Mouse (Mus musculus) kidney, embryonic 16.5 days (tissue): ENCODE results near the gene Gprc5b. TPM values are rescaled to one million over a fixed set of nuclear protein-coding genes. Genes with fewer than 3 reads are reported as not detected.

Source experiments
- ATAC-seq: fragments of 200-750 bp; cut with Nextera tagmentation; 2 replicates; pipeline ENCODE4 v1.8.0; 2017; ENCODE audit warnings: moderate TSS enrichment; ENCODE audit not compliant: low FRiP score, low TSS enrichment
- H3K27ac ChIP-seq: fragments of 300-500 bp; sonication (generic); 2 replicates; pipeline ENCODE4 v1.5.1; 2014; ENCODE audit warnings: low read length
- H3K27me3 ChIP-seq: fragments of 300-500 bp; sonication (generic); 2 replicates; pipeline ENCODE4 v1.6.1; 2014; ENCODE audit warnings: low read length, control low read depth, mixed read lengths; ENCODE audit not compliant: insufficient read depth
- H3K36me3 ChIP-seq: fragments of 300-500 bp; sonication (generic); 2 replicates; pipeline ENCODE4 v1.6.1; 2014; ENCODE audit warnings: low read length, control low read depth, mixed read lengths; ENCODE audit not compliant: insufficient read depth
- H3K4me1 ChIP-seq: fragments of 300-500 bp; sonication (generic); 2 replicates; pipeline ENCODE4 v1.6.1; 2014; ENCODE audit warnings: low read length, control low read depth, mixed read lengths; ENCODE audit not compliant: insufficient read depth
- H3K4me2 ChIP-seq: fragments of 300-500 bp; sonication (generic); replicated peaks from 2 replicates; pipeline ENCODE4 v1.6.1; 2014; ENCODE audit warnings: low read depth, low read length
- H3K4me3 ChIP-seq: fragments of 300-500 bp; sonication (generic); 2 replicates; pipeline ENCODE4 v1.5.1; 2014; ENCODE audit warnings: mild to moderate bottlenecking, low read length
- H3K9ac ChIP-seq: fragments of 300-500 bp; sonication (generic); replicated peaks from 2 replicates; pipeline ENCODE4 v1.6.1; 2014; ENCODE audit warnings: low read length
- H3K9me3 ChIP-seq: fragments of 300-500 bp; sonication (generic); 2 replicates; pipeline ENCODE4 v1.6.1; 2016; ENCODE audit warnings: low read length, control low read depth
- WGBS: fragments of 180-500 bp; shearing (Covaris S2); extraction: QIAGEN DNeasy Blood & Tissue Kit; methylation state at CpG from one replicate; pipeline ENCODE4 v1.1.7; 2014; 5-methylcytosine and 5-hydroxymethylcytosine counted together
- polyA plus RNA-seq: library from polyadenylated mRNA; unstranded; fragments of >200 nt; fragmentation: Nextera tagmentation; extraction: Ambion mirVana; gene quantifications from 2 replicates; pipeline ENCODE4 v1.2.1, GENCODE M21; 2015

The Gprc5b gene
- polyA plus RNA-seq, 1 experiment from 2014 or later: 5.4 TPM

DNA sequence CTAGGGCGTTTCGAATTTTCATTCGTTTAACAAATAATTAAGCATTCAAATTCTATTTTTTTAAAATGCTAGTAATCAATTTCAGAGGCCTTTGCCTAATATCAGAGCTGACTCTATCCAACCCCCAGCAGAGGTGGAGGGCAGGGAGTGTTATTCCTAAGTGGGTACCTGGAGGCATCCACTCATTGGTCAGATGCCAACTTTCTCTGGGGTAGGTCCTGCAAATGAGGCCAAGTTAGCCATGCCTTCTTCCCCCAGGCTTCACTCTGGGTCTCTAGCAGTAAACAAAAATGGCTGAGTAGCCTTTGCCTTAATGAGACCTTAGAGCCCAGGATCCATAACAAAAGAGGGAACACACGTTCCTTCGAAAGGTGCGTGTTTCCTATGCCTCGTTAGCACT lies 15.9 kb downstream of the Gprc5b start:
- peaks cover 11% of the 10 kb centered on the region for H3K36me3 ChIP-seq
- H3K4me1 ChIP-seq: no peaks in the 10 kb centered on the region
- H3K27ac ChIP-seq: no peak overlapping the region
- no peaks in the 10 kb centered on the region for H3K27me3 ChIP-seq
- WGBS: 88% methylated on average over 7 of the region's 7 CpGs
- H3K9ac ChIP-seq: no peak overlapping the region
- H3K4me3 ChIP-seq: no peak overlapping the region
- H3K4me2 ChIP-seq: no peak overlapping the region
- ATAC-seq: no peak
- no peaks in the 10 kb centered on the region for H3K9me3 ChIP-seq

DNA sequence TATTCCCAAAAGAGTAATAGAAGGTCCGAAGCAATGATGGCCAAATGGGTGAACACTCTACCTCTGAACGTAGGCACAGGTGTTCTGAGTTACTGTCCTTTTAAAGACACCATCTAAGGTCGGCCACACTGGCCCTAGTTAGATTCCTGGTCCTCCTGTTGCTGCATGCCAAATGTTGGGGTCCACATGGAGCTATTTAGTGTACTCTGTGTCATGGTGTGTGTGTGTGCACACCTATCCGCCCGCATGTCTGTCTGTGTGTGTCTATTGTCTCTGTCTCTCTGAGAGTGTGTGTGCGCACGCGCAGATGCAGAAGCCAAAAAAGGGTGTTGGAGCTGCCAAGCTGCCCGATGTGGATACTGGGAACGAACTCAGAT lies 17.9 kb downstream of the Gprc5b start:
- Histone ChIP-seq H3K27me3 (no peaks in the 10 kb centered on the region), H3K9ac (no peak overlapping the region), H3K4me3 (no peak overlapping the region), H3K36me3 (no peaks in the 10 kb centered on the region), H3K4me2 (no peak overlapping the region), H3K4me1 (no peaks in the 10 kb centered on the region), H3K27ac (no peak overlapping the region), H3K9me3 (no peaks in the 10 kb centered on the region)
- ATAC-seq: no peak
- 81% methylated on average over 10 of the region's 10 CpGs for WGBS

DNA sequence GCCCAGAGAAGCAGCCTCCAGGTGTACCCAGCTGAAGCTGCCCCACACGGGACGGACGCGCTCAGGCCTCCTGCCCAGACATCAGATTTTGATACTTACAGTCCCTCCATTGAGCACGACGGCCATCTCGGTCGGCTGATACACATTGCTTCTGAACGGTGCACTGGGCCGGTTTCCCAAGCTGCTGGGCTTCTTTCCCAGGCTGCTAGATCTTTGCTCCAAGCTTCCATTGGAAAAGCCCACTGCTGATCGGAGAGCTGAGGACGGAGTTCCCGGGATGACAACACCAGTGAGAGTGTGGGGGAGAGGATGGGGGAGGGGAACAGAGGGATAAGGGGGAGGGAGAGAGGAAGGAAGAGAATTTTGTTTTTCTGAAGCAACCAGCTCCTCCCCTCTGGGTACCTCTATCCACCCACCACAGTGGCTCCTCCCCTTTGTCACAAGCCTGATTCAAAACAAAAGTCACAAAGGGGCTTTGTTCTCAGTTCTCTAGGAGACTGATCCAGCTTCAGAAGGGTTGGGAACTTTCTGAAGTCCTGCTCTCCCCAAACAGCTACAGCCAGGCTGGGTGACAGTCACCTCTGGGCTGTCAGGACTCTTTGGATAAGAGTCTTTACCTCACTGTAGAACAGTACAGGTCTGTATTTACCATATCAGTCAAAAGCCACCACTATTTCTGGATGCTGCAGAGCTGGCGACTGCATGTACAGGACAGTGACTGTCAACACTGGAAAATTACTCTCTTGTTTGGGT lies 18.4 kb downstream of the Gprc5b start:
- no peak overlapping the region for H3K4me3 ChIP-seq
- no peak overlapping the region for H3K4me2 ChIP-seq
- H3K36me3 ChIP-seq: no peaks in the 10 kb centered on the region
- no peak overlapping the region for H3K27ac ChIP-seq
- no peaks in the 10 kb centered on the region for H3K9me3 ChIP-seq
- peak; percentile 43; the same call in 1 of the 2 replicates for ATAC-seq
- H3K27me3 ChIP-seq: no peaks in the 10 kb centered on the region
- no peak overlapping the region for H3K9ac ChIP-seq
- 43% methylated on average over 14 of the region's 14 CpGs for WGBS
- H3K4me1 ChIP-seq: no peaks in the 10 kb centered on the region

DNA sequence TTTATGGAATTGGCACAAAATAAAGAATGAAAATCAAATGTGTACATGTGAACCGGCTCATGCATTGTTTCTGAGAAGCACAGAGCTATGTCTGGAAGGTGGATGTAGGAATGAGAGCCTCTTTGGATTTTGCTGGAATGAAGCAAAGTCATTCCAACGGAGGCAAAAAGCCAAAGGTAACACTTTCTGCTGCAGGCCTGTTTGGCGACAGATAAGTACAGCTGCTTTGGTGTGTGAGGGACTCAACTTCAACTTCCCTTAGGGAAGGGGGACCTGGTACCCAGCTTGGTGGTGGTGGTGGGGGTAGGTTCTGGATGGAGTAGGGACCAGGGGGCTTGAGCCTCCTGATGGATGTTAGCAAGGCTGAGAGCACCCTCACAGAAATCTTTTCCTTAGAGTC lies 19.2 kb downstream of the Gprc5b start:
- H3K9ac ChIP-seq: no peak overlapping the region
- H3K27ac ChIP-seq: no peak overlapping the region
- no peaks in the 10 kb centered on the region for H3K4me1 ChIP-seq
- ATAC-seq: no peak
- WGBS: 70% methylated on average over 3 of the region's 3 CpGs
- no peak overlapping the region for H3K4me3 ChIP-seq
- H3K4me2 ChIP-seq: no peak overlapping the region
- no peaks in the 10 kb centered on the region for H3K27me3 ChIP-seq
- H3K36me3 ChIP-seq: no peaks in the 10 kb centered on the region
- no peaks in the 10 kb centered on the region for H3K9me3 ChIP-seq

DNA sequence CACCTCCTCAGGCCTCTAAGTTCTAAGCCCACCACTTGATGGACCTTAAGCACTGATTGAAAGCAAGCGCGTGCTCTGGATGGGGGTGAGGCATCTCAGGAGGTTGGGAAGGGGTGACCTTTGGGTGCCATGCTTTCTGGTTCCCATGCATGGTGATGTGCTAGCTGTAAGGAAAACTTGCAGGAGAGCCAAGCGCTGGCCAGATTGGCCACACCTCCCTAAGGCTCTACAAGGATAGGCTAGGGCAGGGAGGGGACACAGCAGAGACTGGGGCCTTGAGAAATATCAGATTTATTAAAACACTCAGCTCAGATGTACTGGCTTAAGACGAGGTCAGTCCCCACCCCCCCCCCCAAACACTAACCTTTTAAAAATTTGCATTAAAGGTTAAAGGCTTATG lies 21.6 kb downstream of the Gprc5b start:
- Histone ChIP-seq H3K27ac (no peak overlapping the region), H3K9me3 (no peaks in the 10 kb centered on the region), H3K27me3 (no peaks in the 10 kb centered on the region), H3K9ac (no peak overlapping the region), H3K4me1 (no peaks in the 10 kb centered on the region), H3K4me3 (no peak overlapping the region), H3K4me2 (no peak overlapping the region), H3K36me3 (no peaks in the 10 kb centered on the region)
- no peak; the same call in 1 of the 2 replicates for ATAC-seq
- 92% methylated on average over 4 of the region's 4 CpGs for WGBS

DNA sequence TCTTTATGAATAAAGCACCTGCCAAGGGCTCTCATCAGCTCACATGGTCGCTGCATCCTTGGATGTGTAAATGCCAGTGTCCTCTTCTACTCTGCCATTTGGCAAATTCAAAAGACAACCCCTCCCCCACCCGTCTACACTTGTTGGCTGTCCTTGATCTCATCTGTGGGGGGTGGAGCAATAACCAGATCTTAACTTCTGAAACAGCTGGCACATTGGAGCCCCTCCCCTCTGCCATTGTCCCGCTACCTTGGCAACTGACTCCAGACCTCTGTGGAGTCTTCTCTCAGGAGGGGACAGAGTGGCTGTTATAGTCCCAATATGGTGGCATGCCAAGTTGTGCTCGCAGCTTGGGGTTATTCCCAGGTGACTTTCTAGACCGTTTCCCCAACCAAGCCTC lies 22.7 kb downstream of the Gprc5b start:
- WGBS: 77% methylated on average over 5 of the region's 5 CpGs
- no peaks in the 10 kb centered on the region for H3K4me1 ChIP-seq
- H3K9ac ChIP-seq: no peak overlapping the region
- H3K27me3 ChIP-seq: no peaks in the 10 kb centered on the region
- no peak for ATAC-seq
- no peak overlapping the region for H3K27ac ChIP-seq
- H3K36me3 ChIP-seq: no peaks in the 10 kb centered on the region
- no peak overlapping the region for H3K4me2 ChIP-seq
- no peaks in the 10 kb centered on the region for H3K9me3 ChIP-seq
- H3K4me3 ChIP-seq: no peak overlapping the region

DNA sequence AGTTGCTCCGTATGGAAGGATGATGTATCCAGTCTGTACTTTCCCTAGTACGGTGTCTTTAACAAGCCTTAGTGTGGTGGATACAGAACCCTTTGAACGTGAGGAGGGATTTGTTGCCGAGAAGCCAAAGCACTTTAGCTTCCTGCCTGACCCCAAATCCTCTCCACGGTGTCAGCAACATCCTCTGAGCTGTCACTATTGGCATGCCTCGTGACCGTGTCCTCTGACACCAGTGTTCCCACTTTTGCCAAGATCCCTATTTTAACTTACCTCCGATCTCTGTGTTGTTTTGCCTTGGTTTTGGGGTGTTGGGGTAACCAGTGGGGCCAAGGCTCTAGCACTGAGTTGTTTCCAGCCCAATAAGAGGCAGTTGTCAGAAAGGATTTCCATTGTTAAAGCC lies 23.5 kb downstream of the Gprc5b start:
- no peak overlapping the region for H3K4me2 ChIP-seq
- no peaks in the 10 kb centered on the region for H3K4me1 ChIP-seq
- H3K9me3 ChIP-seq: no peaks in the 10 kb centered on the region
- no peak overlapping the region for H3K27ac ChIP-seq
- WGBS: 70% methylated on average over 8 of the region's 8 CpGs
- no peak for ATAC-seq
- no peaks in the 10 kb centered on the region for H3K27me3 ChIP-seq
- H3K4me3 ChIP-seq: no peak overlapping the region
- no peaks in the 10 kb centered on the region for H3K36me3 ChIP-seq
- H3K9ac ChIP-seq: no peak overlapping the region

DNA sequence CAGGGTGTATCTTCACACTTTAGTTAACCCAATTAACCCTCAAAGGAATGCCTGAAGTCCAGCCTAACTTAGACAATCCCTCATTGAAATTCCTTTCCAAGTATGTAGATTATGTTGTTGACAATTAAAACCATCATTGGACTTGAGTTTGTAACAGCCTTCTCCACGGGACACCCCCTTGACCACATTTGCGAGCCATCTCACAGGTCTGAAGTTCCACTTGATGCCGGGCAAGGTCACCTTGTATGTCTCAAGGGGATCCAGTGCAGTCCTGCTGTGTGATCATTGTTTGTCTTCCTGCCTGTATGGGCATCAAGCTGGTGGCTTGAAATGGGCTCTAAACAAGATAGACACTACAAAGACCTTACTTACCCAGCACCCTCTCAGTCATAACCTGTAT lies 26.1 kb downstream of the Gprc5b start:
- Histone ChIP-seq H3K27ac (no peak overlapping the region), H3K9ac (no peak overlapping the region), H3K27me3 (no peaks in the 10 kb centered on the region), H3K4me1 (no peaks in the 10 kb centered on the region), H3K4me3 (no peak overlapping the region), H3K4me2 (no peak overlapping the region), H3K36me3 (no peaks in the 10 kb centered on the region), H3K9me3 (no peaks in the 10 kb centered on the region)
- 94% methylated on average over 3 of the region's 3 CpGs for whole genome bisulfite sequencing
- ATAC-seq: no peak

DNA sequence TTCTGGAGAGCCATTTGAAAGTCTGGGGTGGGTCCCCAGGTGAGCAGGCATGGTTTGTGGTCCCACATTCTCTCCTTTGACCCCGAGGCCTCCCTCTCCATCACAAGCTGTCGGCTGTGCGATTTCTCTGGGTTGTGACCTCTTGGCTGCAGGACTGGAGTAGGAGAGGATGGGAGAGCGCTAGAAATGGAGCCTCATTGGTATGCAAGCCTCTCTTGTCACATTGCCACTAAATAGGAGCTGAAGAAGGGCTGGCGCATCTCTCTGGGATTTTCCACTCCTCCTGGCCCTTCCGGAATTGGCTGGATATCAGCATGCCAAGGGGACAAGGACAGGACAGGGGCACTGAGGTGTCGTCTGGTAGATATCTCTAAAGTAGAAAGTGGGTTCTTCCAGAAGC lies 29.8 kb downstream of the Gprc5b start:
- H3K27ac ChIP-seq: no peak overlapping the region
- no peak for ATAC-seq

DNA sequence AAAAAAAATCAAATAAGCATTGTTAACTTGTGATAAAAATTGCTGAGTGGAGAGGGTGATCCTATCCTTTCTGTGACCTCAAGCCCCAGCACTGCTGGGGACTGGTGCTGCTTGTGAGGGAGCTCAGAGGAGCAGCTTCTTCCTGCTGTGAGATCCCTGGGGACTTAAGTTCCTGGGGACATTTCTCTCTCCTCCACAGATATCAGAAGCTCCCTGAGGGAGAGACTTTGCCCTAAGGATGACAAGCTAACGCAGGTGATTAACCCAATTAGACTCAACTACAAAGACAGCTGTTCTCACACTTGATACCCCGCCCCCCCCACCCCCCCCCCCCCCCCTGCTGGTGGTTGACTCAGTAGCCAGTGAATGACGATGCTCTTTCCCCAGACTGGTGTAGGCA lies 30.2 kb downstream of the Gprc5b start:
- no peak overlapping the region for H3K9ac ChIP-seq
- H3K4me1 ChIP-seq: no peaks in the 10 kb centered on the region
- no peak overlapping the region for H3K4me3 ChIP-seq

More for the DNA sequence above, 29.8 kb downstream of the Gprc5b start:
- no peaks in the 10 kb centered on the region for H3K4me1 ChIP-seq
- no peaks in the 10 kb centered on the region for H3K9me3 ChIP-seq
- whole genome bisulfite sequencing: 42% methylated on average over 7 of the region's 7 CpGs
- no peak overlapping the region for H3K4me3 ChIP-seq
- no peaks in the 10 kb centered on the region for H3K36me3 ChIP-seq
- no peak overlapping the region for H3K9ac ChIP-seq
- no peaks in the 10 kb centered on the region for H3K27me3 ChIP-seq
- H3K4me2 ChIP-seq: no peak overlapping the region

More for the DNA sequence above, 30.2 kb downstream of the Gprc5b start:
- H3K4me2 ChIP-seq: no peak overlapping the region
- no peaks in the 10 kb centered on the region for H3K27me3 ChIP-seq
- no peaks in the 10 kb centered on the region for H3K9me3 ChIP-seq
- no peak for ATAC-seq
- no peak overlapping the region for H3K27ac ChIP-seq
- 3% methylated on average over 3 of the region's 3 CpGs for WGBS
- no peaks in the 10 kb centered on the region for H3K36me3 ChIP-seq
